In the genomic region with DNA sequence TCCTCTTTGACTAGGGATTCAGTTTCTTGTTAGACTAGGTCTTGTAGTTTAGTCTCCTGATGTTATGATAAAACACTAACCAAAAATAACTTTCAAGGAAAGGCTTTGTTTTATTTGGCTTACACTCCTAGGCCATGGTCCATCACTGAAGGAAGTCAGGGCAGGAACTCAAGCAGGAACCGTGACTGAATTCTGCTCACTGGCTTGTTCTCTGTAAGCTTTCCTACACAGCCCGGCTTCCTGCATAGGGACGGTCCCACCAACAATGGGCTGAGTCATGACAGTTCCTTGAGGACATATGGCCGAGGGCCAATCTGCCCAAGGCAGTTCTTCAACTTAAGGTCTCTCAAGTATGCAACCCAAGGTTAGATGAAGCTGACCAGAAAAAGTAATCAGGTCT, we compare ENCODE assay signal across 15 mouse cellular contexts. TPM values are rescaled to one million over a fixed set of nuclear protein-coding genes. Genes with fewer than 3 reads are reported as not detected.
DNase-seq lines count a peak whose midpoint lies in the region; ATAC-seq and TF ChIP-seq lines count a peak whose summit lies in the region.
"Had no signal": no experiment of that assay in that cellular context is flagged by ENCODE, and none has a peak within 500 bp of the region (broad histone marks: within the 10 kb centered on the region; RNA-seq: fewer than 3 reads in every experiment).

No protein-coding gene starts in this region.

- H3K4me2 ChIP-seq in heart, embryonic 12.5 days = no peak overlapping the region
- H3K4me2 ChIP-seq in forebrain, postnatal 0 days (ENCODE audit: low read depth) = no peak overlapping the region
- H3K4me2 ChIP-seq: liver, embryonic 11.5 days; neural tube, embryonic 12.5 days had no signal

- intact Hi-C loops in heart, postnatal 25 days (cut with DNase I) = loop anchor here (10.0 kb wide), 1 partner anchor 317 kb away; a partner anchor contains a TSS

- no peak overlapping the region for H3K27ac ChIP-seq in heart, embryonic 12.5 days (ENCODE audit: poor library complexity, severe bottlenecking)
- no peak overlapping the region for H3K27ac ChIP-seq in forebrain, postnatal 0 days (ENCODE audit: low read depth, low read length)
- H3K27ac ChIP-seq: hindbrain, postnatal 0 days; neural tube, embryonic 12.5 days had no signal

- WGBS in heart, embryonic 12.5 days = 65% methylated on average over 4 of the region's 4 CpGs
- 80% methylated on average over 4 of the region's 4 CpGs for WGBS in forebrain, postnatal 0 days

- DNase-seq in heart, adult 11 months = peak; percentile 97
- peak; percentile 72 for DNase-seq in 3T3-L1 (ENCODE audit: low read depth, low spot score)
- peak; percentile 18 for DNase-seq in adipocyte (ENCODE audit: low spot score)
- DNase-seq in heart, postnatal 25 days (ENCODE audit: low spot score) = peak; percentile 34
- DNase-seq in spleen, adult 12 weeks (ENCODE audit: low spot score) = no peak
- DNase-seq in cerebellum, adult 9-10 months = no peak
- no peak for DNase-seq in forebrain, postnatal 0 days
- DNase-seq: cerebellum, adult 8-10 months; embryo, embryonic 11 days; midbrain, embryonic 14.5 days had no signal

- no peaks in the 10 kb centered on the region for H3K36me3 ChIP-seq in heart, embryonic 12.5 days
- no peaks in the 10 kb centered on the region for H3K36me3 ChIP-seq in forebrain, postnatal 0 days (ENCODE audit: insufficient read depth)
- H3K36me3 ChIP-seq: neural tube, embryonic 12.5 days had no signal

- H3K9ac ChIP-seq in heart, embryonic 12.5 days = no peak overlapping the region
- no peak overlapping the region for H3K9ac ChIP-seq in forebrain, postnatal 0 days
- H3K9ac ChIP-seq: neural tube, embryonic 12.5 days had no signal

- ATAC-seq in heart, embryonic 12.5 days (ENCODE audit: insufficient number of reproducible peaks, low FRiP score) = no peak
- ATAC-seq in forebrain, postnatal 0 days = no peak
- ATAC-seq: hindbrain, postnatal 0 days had no signal

- no peaks in the 10 kb centered on the region for H3K27me3 ChIP-seq in heart, embryonic 12.5 days (replicated peaks)
- H3K27me3 ChIP-seq in forebrain, postnatal 0 days (ENCODE audit: insufficient read depth, low read length) = no peaks in the 10 kb centered on the region
- H3K27me3 ChIP-seq: neural tube, embryonic 12.5 days had no signal

- H3K9me3 ChIP-seq in heart, embryonic 12.5 days (replicated peaks) = no peaks in the 10 kb centered on the region
- no peaks in the 10 kb centered on the region for H3K9me3 ChIP-seq in forebrain, postnatal 0 days (ENCODE audit: low read length)
- H3K9me3 ChIP-seq: neural tube, embryonic 12.5 days had no signal

- no peak for TF ChIP-seq CTCF in forebrain, postnatal 0 days (IDR thresholded peaks at IDR 0.05; ENCODE audit: low read depth)

- no peak overlapping the region for H3K4me3 ChIP-seq in heart, embryonic 12.5 days
- H3K4me3 ChIP-seq in forebrain, postnatal 0 days (ENCODE audit: low read depth, low read length) = no peak overlapping the region
- H3K4me3 ChIP-seq: erythroblast, embryonic 14.5 days; neural tube, embryonic 12.5 days had no signal

- no peaks in the 10 kb centered on the region for H3K4me1 ChIP-seq in heart, embryonic 12.5 days (replicated peaks)
- no peaks in the 10 kb centered on the region for H3K4me1 ChIP-seq in forebrain, postnatal 0 days (ENCODE audit: insufficient read depth)
- H3K4me1 ChIP-seq: neural tube, embryonic 12.5 days had no signal

RNA-seq across cellular contexts. Expression of a gene that starts 4.2 kb away (rescaled TPM):
- polyA plus RNA-seq in heart, embryonic 12.5 days (2016; fragmentation: Nextera tagmentation; extraction: Ambion mirVana) = 36.0 and 38.2 TPM in 2 replicates
- total RNA-seq in heart, postnatal 25 days (2021) = 10 to 100 TPM; 66.1 to 71.8 TPM
- 28.5 and 29.0 TPM in 2 replicates for total RNA-seq in forebrain, postnatal 0 days (2014; rRNA removed)
- polyA plus RNA-seq in forebrain, postnatal 0 days (2015; fragmentation: Nextera tagmentation; extraction: Ambion mirVana) = 21.4 and 34.9 TPM in 2 replicates

RNA-seq across cellular contexts. Expression of a gene that starts 5.4 kb away (rescaled TPM):
- 13.0 and 13.1 TPM in 2 replicates for polyA plus RNA-seq in heart, embryonic 12.5 days (2016; fragmentation: Nextera tagmentation; extraction: Ambion mirVana)
- total RNA-seq in heart, postnatal 25 days (2021) = 10 to 100 TPM; 16.4 TPM
- total RNA-seq in forebrain, postnatal 0 days (2014; rRNA removed) = 23.7 and 31.1 TPM in 2 replicates
- polyA plus RNA-seq in forebrain, postnatal 0 days (2015; fragmentation: Nextera tagmentation; extraction: Ambion mirVana) = 5.0 and 6.6 TPM in 2 replicates

RNA-seq across cellular contexts. Expression of a gene that starts 37.6 kb away (rescaled TPM):
- polyA plus RNA-seq in heart, embryonic 12.5 days (2016; fragmentation: Nextera tagmentation; extraction: Ambion mirVana) = 7.2 TPM in 2 replicates
- under 1 TPM; 0.64 to 0.73 TPM for total RNA-seq in heart, postnatal 25 days (2021)
- total RNA-seq in forebrain, postnatal 0 days (2014; rRNA removed) = 1.1 and 3.4 TPM in 2 replicates
- polyA plus RNA-seq in forebrain, postnatal 0 days (2015; fragmentation: Nextera tagmentation; extraction: Ambion mirVana) = 0.49 and 1.3 TPM in 2 replicates

Comparison
In these comparisons a context has a peak if more than half of its experiments do, and no peak if none do; other contexts are left out.
1. DNase-seq: peak in heart, adult 11 months (single experiment), 3T3-L1 (single experiment), adipocyte (single experiment) and heart, postnatal 25 days (single experiment); none in spleen, adult 12 weeks (single experiment), cerebellum, adult 9-10 months (single experiment) and forebrain, postnatal 0 days (single experiment).